Mouse (Mus musculus) neural tube, embryonic 15.5 days (tissue): ENCODE data around the gene Elf5. TPM values are rescaled to one million over a fixed set of nuclear protein-coding genes. Genes with fewer than 3 reads are reported as not detected.
A peak's percentile ranks its signal among the peaks of the same experiment; 100 is the strongest.

Source experiments
- ATAC-seq: fragments of 200-750 bp; cut with Nextera tagmentation; 2 replicates; pipeline ENCODE4 v1.8.0; 2017; ENCODE audit warnings: mild to moderate bottlenecking, moderate TSS enrichment, moderate library complexity; ENCODE audit not compliant: low FRiP score
- H3K27ac ChIP-seq: fragments of 300-500 bp; sonication (generic); replicated peaks from 2 replicates; pipeline ENCODE4 v1.5.1; 2015; ENCODE audit warnings: mild to moderate bottlenecking, inconsistent platforms
- H3K27me3 ChIP-seq: fragments of 300-500 bp; sonication (generic); replicated peaks from 2 replicates; pipeline ENCODE4 v1.6.1; 2015; ENCODE audit warnings: inconsistent platforms
- H3K36me3 ChIP-seq: fragments of 300-500 bp; sonication (generic); 2 replicates; pipeline ENCODE4 v1.6.1; 2015; ENCODE audit warnings: inconsistent platforms
- H3K4me1 ChIP-seq: fragments of 300-500 bp; sonication (generic); 2 replicates; pipeline ENCODE4 v1.6.1; 2015; ENCODE audit warnings: inconsistent platforms
- H3K4me2 ChIP-seq: fragments of 300-500 bp; sonication (generic); 2 replicates; pipeline ENCODE4 v1.6.1; 2015; ENCODE audit warnings: inconsistent platforms, mild to moderate bottlenecking, moderate library complexity
- H3K4me3 ChIP-seq: fragments of 300-500 bp; sonication (generic); replicated peaks from 2 replicates; pipeline ENCODE4 v1.5.1; 2015; ENCODE audit warnings: mild to moderate bottlenecking, inconsistent platforms
- H3K9ac ChIP-seq: fragments of 300-500 bp; sonication (generic); replicated peaks from 2 replicates; pipeline ENCODE4 v1.6.1; 2015; ENCODE audit warnings: mild to moderate bottlenecking, inconsistent platforms
- H3K9me3 ChIP-seq: fragments of 300-500 bp; sonication (generic); replicated peaks from 2 replicates; pipeline ENCODE4 v1.6.1; 2016; ENCODE audit warnings: inconsistent platforms
- WGBS: fragments of 180-500 bp; shearing (Covaris S2); methylation state at CpG from one replicate; pipeline ENCODE4 v1.1.7; 2015; ENCODE audit warnings: mixed read lengths; 5-methylcytosine and 5-hydroxymethylcytosine counted together
- polyA plus RNA-seq: library from polyadenylated mRNA; unstranded; fragments of >200 nt; fragmentation: Nextera tagmentation; extraction: Ambion mirVana; gene quantifications from 2 replicates; pipeline ENCODE4 v1.2.1, GENCODE M21; 2015

Gene Elf5
- polyA plus RNA-seq, 1 experiment from 2014 or later, result not detected

- no peak for ATAC-seq
- Histone ChIP-seq H3K27me3 (no peaks in the 10 kb centered on the region), H3K9ac (no peak overlapping the region), H3K27ac (no peak overlapping the region), H3K9me3 (no peaks in the 10 kb centered on the region), H3K4me1 (0 out of 2 replicates have a peak, but pooled peaks cover 4% of the 10 kb centered on the region), H3K4me3 (no peak overlapping the region), H3K4me2 (no peak overlapping the region), H3K36me3 (peaks cover 62% of the 10 kb centered on the region)
- WGBS, result 95% methylated on average over 10 of the region's 10 CpGs
These were observed 47.6 kb downstream of the Elf5 start for GRCm38 (mm10) chr2:103459069-103459468.

GRCm38 (mm10) chr2:103461210-103461609 lies 49.7 kb downstream of the Elf5 start:
- Histone ChIP-seq H3K9me3 (no peaks in the 10 kb centered on the region), H3K4me1 (0 out of 2 replicates have a peak, but pooled peaks cover 4% of the 10 kb centered on the region), H3K4me2 (no peak overlapping the region), H3K27ac (peak overlapping the region; percentile 67), H3K9ac (no peak overlapping the region), H3K4me3 (no peak overlapping the region), H3K27me3 (no peaks in the 10 kb centered on the region), H3K36me3 (peaks cover 60% of the 10 kb centered on the region)
- ATAC-seq, result no peak
- WGBS, result 83% methylated on average over 8 of the region's 8 CpGs

GRCm38 (mm10) chr2:103461743-103462142 lies 50.3 kb downstream of the Elf5 start:
- WGBS, result 46% methylated on average over 9 of the region's 9 CpGs
- H3K4me2 ChIP-seq, result no peak overlapping the region
- no peak overlapping the region for H3K9ac ChIP-seq
- H3K9me3 ChIP-seq, result no peaks in the 10 kb centered on the region
- 0 out of 2 replicates have a peak, but pooled peaks cover 4% of the 10 kb centered on the region for H3K4me1 ChIP-seq
- H3K27ac ChIP-seq, result peak overlapping the region; percentile 67
- peaks cover 61% of the 10 kb centered on the region for H3K36me3 ChIP-seq
- no peak for ATAC-seq
- no peak overlapping the region for H3K4me3 ChIP-seq
- H3K27me3 ChIP-seq, result no peaks in the 10 kb centered on the region

- Histone ChIP-seq H3K9me3 (no peaks in the 10 kb centered on the region), H3K9ac (no peak overlapping the region), H3K4me3 (no peak overlapping the region), H3K4me1 (0 out of 2 replicates have a peak, but pooled peaks cover 4% of the 10 kb centered on the region), H3K27ac (no peak overlapping the region), H3K4me2 (no peak overlapping the region), H3K27me3 (no peaks in the 10 kb centered on the region), H3K36me3 (peaks cover 69% of the 10 kb centered on the region)
- no peak for ATAC-seq
- 96% methylated on average over 5 of the region's 5 CpGs for WGBS
These were observed 51.3 kb downstream of the Elf5 start for GRCm38 (mm10) chr2:103462746-103463145.

GRCm38 (mm10) chr2:103464524-103464923 lies 53.0 kb downstream of the Elf5 start:
- Histone ChIP-seq H3K36me3 (peaks cover 60% of the 10 kb centered on the region), H3K27me3 (no peaks in the 10 kb centered on the region), H3K4me1 (0 out of 2 replicates have a peak, but pooled peaks cover 4% of the 10 kb centered on the region), H3K27ac (no peak overlapping the region), H3K9ac (no peak overlapping the region), H3K4me3 (no peak overlapping the region), H3K9me3 (no peaks in the 10 kb centered on the region), H3K4me2 (no peak overlapping the region)
- WGBS, result 97% methylated on average over 8 of the region's 8 CpGs
- ATAC-seq, result no peak

GRCm38 (mm10) chr2:103465429-103465828 lies 53.9 kb downstream of the Elf5 start:
- Histone ChIP-seq H3K36me3 (peaks cover 60% of the 10 kb centered on the region), H3K4me2 (no peak overlapping the region), H3K9ac (no peak overlapping the region), H3K27me3 (no peaks in the 10 kb centered on the region), H3K9me3 (no peaks in the 10 kb centered on the region), H3K4me3 (no peak overlapping the region), H3K4me1 (0 out of 2 replicates have a peak, but pooled peaks cover 4% of the 10 kb centered on the region), H3K27ac (no peak overlapping the region)
- ATAC-seq, result no peak
- 95% methylated on average over 11 of the region's 11 CpGs for WGBS

GRCm38 (mm10) chr2:103466272-103466671 lies 54.8 kb downstream of the Elf5 start:
- H3K4me1 ChIP-seq, result 0 out of 2 replicates have a peak, but pooled peaks cover 2% of the 10 kb centered on the region
- WGBS, result 89% methylated on average over 3 of the region's 3 CpGs
- no peak for ATAC-seq
- H3K4me2 ChIP-seq, result no peak overlapping the region
- no peak overlapping the region for H3K27ac ChIP-seq
- peaks cover 66% of the 10 kb centered on the region for H3K36me3 ChIP-seq
- H3K9ac ChIP-seq, result no peak overlapping the region
- no peak overlapping the region for H3K4me3 ChIP-seq
- no peaks in the 10 kb centered on the region for H3K27me3 ChIP-seq
- no peaks in the 10 kb centered on the region for H3K9me3 ChIP-seq

- Histone ChIP-seq H3K4me1 (no peaks in the 10 kb centered on the region), H3K9me3 (no peaks in the 10 kb centered on the region), H3K27me3 (no peaks in the 10 kb centered on the region), H3K4me2 (no peak overlapping the region), H3K9ac (no peak overlapping the region), H3K27ac (no peak overlapping the region), H3K36me3 (peaks cover 69% of the 10 kb centered on the region), H3K4me3 (no peak overlapping the region)
- ATAC-seq, result no peak
- 91% methylated on average over 10 of the region's 10 CpGs for WGBS
These were observed 55.6 kb downstream of the Elf5 start for GRCm38 (mm10) chr2:103466984-103467588.

GRCm38 (mm10) chr2:103473362-103473761 lies 61.9 kb downstream of the Elf5 start:
- H3K27me3 ChIP-seq, result no peaks in the 10 kb centered on the region
- H3K36me3 ChIP-seq, result peaks cover 51% of the 10 kb centered on the region
- H3K4me3 ChIP-seq, result no peak overlapping the region
- no peak overlapping the region for H3K9ac ChIP-seq
- 94% methylated on average over 3 of the region's 3 CpGs for WGBS
- H3K27ac ChIP-seq, result no peak overlapping the region
- H3K9me3 ChIP-seq, result no peaks in the 10 kb centered on the region
- H3K4me2 ChIP-seq, result no peak overlapping the region
- H3K4me1 ChIP-seq, result no peaks in the 10 kb centered on the region
- no peak for ATAC-seq

GRCm38 (mm10) chr2:103476180-103476579 lies 64.7 kb downstream of the Elf5 start:
- no peaks in the 10 kb centered on the region for H3K9me3 ChIP-seq
- H3K27me3 ChIP-seq, result no peaks in the 10 kb centered on the region
- H3K4me3 ChIP-seq, result no peak overlapping the region
- H3K4me1 ChIP-seq, result no peaks in the 10 kb centered on the region
- no peak overlapping the region for H3K4me2 ChIP-seq
- H3K27ac ChIP-seq, result no peak overlapping the region
- no peak overlapping the region for H3K9ac ChIP-seq
- 98% methylated on average over 2 of the region's 2 CpGs for whole genome bisulfite sequencing
- H3K36me3 ChIP-seq, result peaks cover 33% of the 10 kb centered on the region
- ATAC-seq, result no peak

- WGBS, result 93% methylated on average over 11 of the region's 11 CpGs
- no peak overlapping the region for H3K4me3 ChIP-seq
- H3K36me3 ChIP-seq, result peaks cover 28% of the 10 kb centered on the region
- no peak for ATAC-seq
- H3K9me3 ChIP-seq, result no peaks in the 10 kb centered on the region
- no peak overlapping the region for H3K4me2 ChIP-seq
- no peaks in the 10 kb centered on the region for H3K4me1 ChIP-seq
- no peaks in the 10 kb centered on the region for H3K27me3 ChIP-seq
- H3K9ac ChIP-seq, result no peak overlapping the region
- no peak overlapping the region for H3K27ac ChIP-seq
These were observed 65.2 kb downstream of the Elf5 start for GRCm38 (mm10) chr2:103476657-103477056.

GRCm38 (mm10) chr2:103477456-103477855 lies 66.0 kb downstream of the Elf5 start:
- H3K27me3 ChIP-seq, result no peaks in the 10 kb centered on the region
- peaks cover 28% of the 10 kb centered on the region for H3K36me3 ChIP-seq
- no peaks in the 10 kb centered on the region for H3K4me1 ChIP-seq
- no peak overlapping the region for H3K27ac ChIP-seq
- H3K4me2 ChIP-seq, result no peak overlapping the region
- WGBS, result 87% methylated on average over 4 of the region's 4 CpGs
- no peak for ATAC-seq
- H3K9ac ChIP-seq, result no peak overlapping the region
- no peaks in the 10 kb centered on the region for H3K9me3 ChIP-seq
- H3K4me3 ChIP-seq, result no peak overlapping the region
